Mouse (Mus musculus) midbrain, embryonic 13.5 days (tissue): ENCODE results near the gene Slc22a17. TPM values are rescaled to one million over a fixed set of nuclear protein-coding genes. Genes with fewer than 3 reads are reported as not detected.

Experiments used
- ATAC-seq: fragments of 200-750 bp; cut with Nextera tagmentation; 2 replicates; pipeline ENCODE4 v1.8.0; 2017; ENCODE audit warnings: mild to moderate bottlenecking, moderate TSS enrichment, moderate library complexity
- H3K27ac ChIP-seq: fragments of 300-500 bp; sonication (generic); 2 replicates; pipeline ENCODE4 v1.5.1; 2015; ENCODE audit warnings: inconsistent platforms, mild to moderate bottlenecking, moderate library complexity
- H3K27me3 ChIP-seq: fragments of 300-500 bp; sonication (generic); 2 replicates; pipeline ENCODE4 v1.6.1; 2015; ENCODE audit warnings: mild to moderate bottlenecking, inconsistent platforms
- H3K36me3 ChIP-seq: fragments of 300-500 bp; sonication (generic); 2 replicates; pipeline ENCODE4 v1.6.1; 2015; ENCODE audit warnings: mild to moderate bottlenecking, inconsistent platforms
- H3K4me1 ChIP-seq: fragments of 300-500 bp; sonication (generic); replicated peaks from 2 replicates; pipeline ENCODE4 v1.6.1; 2015; ENCODE audit warnings: inconsistent platforms
- H3K4me2 ChIP-seq: fragments of 300-500 bp; sonication (generic); replicated peaks from 2 replicates; pipeline ENCODE4 v1.6.1; 2015; ENCODE audit warnings: moderate library complexity, mild to moderate bottlenecking, inconsistent platforms
- H3K4me3 ChIP-seq: fragments of 300-500 bp; sonication (generic); replicated peaks from 2 replicates; pipeline ENCODE4 v1.5.1; 2015; ENCODE audit warnings: mild to moderate bottlenecking, inconsistent platforms
- H3K9ac ChIP-seq: fragments of 300-500 bp; sonication (generic); replicated peaks from 2 replicates; pipeline ENCODE4 v1.6.1; 2015; ENCODE audit warnings: mild to moderate bottlenecking, inconsistent platforms
- H3K9me3 ChIP-seq: fragments of 300-500 bp; sonication (generic); 2 replicates; pipeline ENCODE4 v1.6.1; 2016; ENCODE audit warnings: mild to moderate bottlenecking, inconsistent platforms
- WGBS: fragments of 180-500 bp; shearing (Covaris S2); methylation state at CpG from one replicate; pipeline ENCODE4 v1.1.7; 2015; 5-methylcytosine and 5-hydroxymethylcytosine counted together
- polyA plus RNA-seq: library from polyadenylated mRNA; unstranded; fragments of >200 nt; fragmentation: Nextera tagmentation; extraction: Ambion mirVana; gene quantifications from 2 replicates; pipeline ENCODE4 v1.2.1, GENCODE M21; 2015

Slc22a17 gene
- polyA plus RNA-seq, 1 experiment from 2014 or later: 158 TPM

- H3K27me3 ChIP-seq: no peaks in the 10 kb centered on the region
- H3K36me3 ChIP-seq: no peaks in the 10 kb centered on the region
- WGBS: 70% methylated on average over 6 of the region's 6 CpGs
- H3K27ac ChIP-seq: no peak overlapping the region
- no peak overlapping the region for H3K4me3 ChIP-seq
- H3K4me2 ChIP-seq: no peak overlapping the region
- H3K9ac ChIP-seq: peak overlapping the region; percentile 44; the same call in 1 of the 2 replicates
- ATAC-seq: no peak
- H3K4me1 ChIP-seq: peaks cover 16% of the 10 kb centered on the region
- no peaks in the 10 kb centered on the region for H3K9me3 ChIP-seq
These were observed 23.9 kb upstream of the Slc22a17 start for GRCm38 (mm10) chr14:54936831-54937160.

GRCm38 (mm10) chr14:54935904-54936830, 23.2 kb upstream of the Slc22a17 start, which contains the start of gene Cmtm5:
Cmtm5 (plus strand) TSS chr14:54936261.
- no peaks in the 10 kb centered on the region for H3K27me3 ChIP-seq
- no peaks in the 10 kb centered on the region for H3K36me3 ChIP-seq
- WGBS: 43% methylated on average over 8 of the region's 8 CpGs
- H3K4me1 ChIP-seq: peaks cover 16% of the 10 kb centered on the region
- 0 out of 2 replicates have a peak, but pooled peaks have one; percentile 48 for ATAC-seq
- no peaks in the 10 kb centered on the region for H3K9me3 ChIP-seq
- peak within 1 kb of the TSS; percentile 44; the same call in 1 of the 2 replicates for H3K9ac ChIP-seq
- no peak within 1 kb of the TSS for H3K4me3 ChIP-seq
- H3K4me2 ChIP-seq: no peak within 1 kb of the TSS
- H3K27ac ChIP-seq: 0 out of 2 replicates have a peak within 1 kb of the TSS, but pooled peaks have one; percentile 30

- H3K9ac ChIP-seq: no peak within 1 kb of the TSS
- ATAC-seq: 0 out of 2 replicates have a peak, but pooled peaks have one; percentile 16
- 37% methylated on average over 6 of the region's 6 CpGs for WGBS
These were observed 19.8 kb upstream of the Slc22a17 start, which contains the start of gene Il25 for GRCm38 (mm10) chr14:54932645-54933150. Il25 (plus strand) TSS chr14:54932695.

GRCm38 (mm10) chr14:54930431-54930830, 17.5 kb upstream of the Slc22a17 start:
- Histone ChIP-seq H3K36me3 (no peaks in the 10 kb centered on the region), H3K4me3 (no peak overlapping the region), H3K9ac (no peak overlapping the region), H3K9me3 (no peaks in the 10 kb centered on the region), H3K27me3 (no peaks in the 10 kb centered on the region), H3K27ac (no peak overlapping the region), H3K4me1 (peaks cover 31% of the 10 kb centered on the region), H3K4me2 (no peak overlapping the region)
- WGBS: 13% methylated on average over 2 of the region's 2 CpGs
- no peak for ATAC-seq

More at GRCm38 (mm10) chr14:54932645-54933150, 19.8 kb upstream of the Slc22a17 start, which contains the start of gene Il25:
- Histone ChIP-seq H3K4me3 (no peak within 1 kb of the TSS), H3K27me3 (no peaks in the 10 kb centered on the region), H3K4me2 (no peak within 1 kb of the TSS), H3K4me1 (peaks cover 21% of the 10 kb centered on the region), H3K9me3 (no peaks in the 10 kb centered on the region), H3K27ac (no peak within 1 kb of the TSS), H3K36me3 (no peaks in the 10 kb centered on the region)

GRCm38 (mm10) chr14:54929801-54930200, 16.9 kb upstream of the Slc22a17 start:
- no peak overlapping the region for H3K27ac ChIP-seq
- 84% methylated on average over 5 of the region's 5 CpGs for WGBS
- H3K9ac ChIP-seq: no peak overlapping the region
- no peaks in the 10 kb centered on the region for H3K27me3 ChIP-seq
- no peaks in the 10 kb centered on the region for H3K36me3 ChIP-seq
- H3K9me3 ChIP-seq: no peaks in the 10 kb centered on the region
- peaks cover 38% of the 10 kb centered on the region for H3K4me1 ChIP-seq
- no peak for ATAC-seq
- H3K4me3 ChIP-seq: no peak overlapping the region
- no peak overlapping the region for H3K4me2 ChIP-seq

- peak overlapping the region; percentile 69 for H3K4me2 ChIP-seq
- H3K27ac ChIP-seq: peak overlapping the region; percentile 91
- H3K4me1 ChIP-seq: peaks cover 44% of the 10 kb centered on the region
- no peaks in the 10 kb centered on the region for H3K36me3 ChIP-seq
- 14% methylated on average over 7 of the region's 7 CpGs for WGBS
- no peaks in the 10 kb centered on the region for H3K9me3 ChIP-seq
- peak overlapping the region; percentile 73 for H3K9ac ChIP-seq
- no peak for ATAC-seq
- peak overlapping the region; percentile 54 for H3K4me3 ChIP-seq
- H3K27me3 ChIP-seq: no peaks in the 10 kb centered on the region
These were observed 14.4 kb upstream of the Slc22a17 start for GRCm38 (mm10) chr14:54927296-54927695.

GRCm38 (mm10) chr14:54926401-54927158, 13.6 kb upstream of the Slc22a17 start:
- ATAC-seq: peak; percentile 71
- Histone ChIP-seq H3K9me3 (peaks cover 6% of the 10 kb centered on the region), H3K4me1 (peaks cover 44% of the 10 kb centered on the region), H3K9ac (peak overlapping the region; percentile 73), H3K4me3 (peak overlapping the region; percentile 54), H3K36me3 (peaks cover 7% of the 10 kb centered on the region), H3K27ac (peak overlapping the region; percentile 91), H3K4me2 (peak overlapping the region; percentile 69), H3K27me3 (no peaks in the 10 kb centered on the region)
- WGBS: under 1% methylated on average over 53 of the region's 58 CpGs

- peak within 1 kb of the TSS; percentile 91 for H3K27ac ChIP-seq
- H3K9me3 ChIP-seq: peaks cover 15% of the 10 kb centered on the region
- WGBS: under 1% methylated on average over 53 of the region's 57 CpGs
- peaks cover 16% of the 10 kb centered on the region for H3K36me3 ChIP-seq
- peak within 1 kb of the TSS; percentile 69 for H3K4me2 ChIP-seq
- peak within 1 kb of the TSS; percentile 54 for H3K4me3 ChIP-seq
- H3K9ac ChIP-seq: peak within 1 kb of the TSS; percentile 73
- H3K4me1 ChIP-seq: peaks cover 44% of the 10 kb centered on the region
- H3K27me3 ChIP-seq: no peaks in the 10 kb centered on the region
- ATAC-seq: peak; percentile 68
These were observed 12.7 kb upstream of the Slc22a17 start, which contains the start of gene Efs for GRCm38 (mm10) chr14:54925349-54926342. Efs (minus strand) TSS chr14:54926126.

- H3K9ac ChIP-seq: peak overlapping the region; percentile 73
These were observed 11.9 kb upstream of the Slc22a17 start for GRCm38 (mm10) chr14:54924641-54925348.

GRCm38 (mm10) chr14:54920076-54920685, 7.2 kb upstream of the Slc22a17 start:
- Histone ChIP-seq H3K4me3 (no peak overlapping the region), H3K4me2 (no peak overlapping the region), H3K4me1 (peaks cover 16% of the 10 kb centered on the region), H3K27me3 (no peaks in the 10 kb centered on the region), H3K9me3 (peaks cover 16% of the 10 kb centered on the region), H3K27ac (no peak overlapping the region), H3K9ac (no peak overlapping the region), H3K36me3 (peaks cover 66% of the 10 kb centered on the region)
- 96% methylated on average over 16 of the region's 16 CpGs for WGBS
- ATAC-seq: no peak

More at GRCm38 (mm10) chr14:54924641-54925348, 11.9 kb upstream of the Slc22a17 start:
- WGBS: 10% methylated on average over 7 of the region's 7 CpGs
- peak; percentile 46 for ATAC-seq
- Histone ChIP-seq H3K27me3 (no peaks in the 10 kb centered on the region), H3K27ac (peak overlapping the region; percentile 91), H3K4me1 (peaks cover 39% of the 10 kb centered on the region), H3K4me2 (peak overlapping the region; percentile 69), H3K36me3 (peaks cover 25% of the 10 kb centered on the region), H3K4me3 (peak overlapping the region; percentile 54), H3K9me3 (peaks cover 16% of the 10 kb centered on the region)
